Mouse (Mus musculus): ENCODE data around the gene Oas3. TPM values are rescaled to one million over a fixed set of nuclear protein-coding genes. Genes with fewer than 3 reads are reported as not detected.
A peak's percentile ranks its signal among the peaks of the same experiment; 100 is the strongest.
"Not testable (repeated sequence)": the region's sequence is repeated elsewhere in the genome, so short reads cannot be mapped to it uniquely, and the experiment has no call there.

The Oas3 gene
- 0.08 TPM in 2 replicates for polyA plus RNA-seq (2012; rRNA removed)

GRCm38 (mm10) chr5:120777478-120777877 lies at the start of gene Oas3:
Oas3 (minus strand) TSS chr5:120777661.
- H3K27ac ChIP-seq (ENCODE audit: insufficient read depth, low read length): no peak within 1 kb of the TSS
- no peak within 1 kb of the TSS for H3K4me3 ChIP-seq (replicated peaks; ENCODE audit: insufficient read depth, low read depth, low read length)
- WGBS: 75% methylated on average over 9 of the region's 9 CpGs
- no peak for TF ChIP-seq CTCF (IDR thresholded peaks at IDR 0.05; ENCODE audit: borderline replicate concordance, insufficient read depth, low read depth, low read length)
- TF ChIP-seq POLR2A (IDR thresholded peaks at IDR 0.05; ENCODE audit: borderline replicate concordance, insufficient read depth, low read length): no peak
- H3K4me1 ChIP-seq (ENCODE audit: control insufficient read depth, insufficient read depth, low read length): no peaks in the 10 kb centered on the region
- no peak for DNase-seq
- H3K27me3 ChIP-seq (ENCODE audit: control insufficient read depth, insufficient read depth, low read length): no peaks in the 10 kb centered on the region

GRCm38 (mm10) chr5:120818999-120819398 lies 41.5 kb upstream of the Oas3 start:
- no peak for DNase-seq
- Histone ChIP-seq H3K27ac (ENCODE audit: insufficient read depth, low read length) (no peak overlapping the region), H3K4me1 (ENCODE audit: control insufficient read depth, insufficient read depth, low read length) (no peaks in the 10 kb centered on the region), H3K27me3 (ENCODE audit: control insufficient read depth, insufficient read depth, low read length) (no peaks in the 10 kb centered on the region), H3K4me3 (replicated peaks; ENCODE audit: insufficient read depth, low read depth, low read length) (no peak overlapping the region)
- TF ChIP-seq CTCF (IDR thresholded peaks at IDR 0.05; ENCODE audit: borderline replicate concordance, insufficient read depth, low read depth, low read length) (no peak), POLR2A (IDR thresholded peaks at IDR 0.05; ENCODE audit: borderline replicate concordance, insufficient read depth, low read length) (no peak)

- Histone ChIP-seq H3K4me3 (replicated peaks; ENCODE audit: insufficient read depth, low read depth, low read length) (no peak overlapping the region), H3K27me3 (ENCODE audit: control insufficient read depth, insufficient read depth, low read length) (no peaks in the 10 kb centered on the region), H3K27ac (ENCODE audit: insufficient read depth, low read length) (no peak overlapping the region), H3K4me1 (ENCODE audit: control insufficient read depth, insufficient read depth, low read length) (no peaks in the 10 kb centered on the region)
- no peak for TF ChIP-seq POLR2A (IDR thresholded peaks at IDR 0.05; ENCODE audit: borderline replicate concordance, insufficient read depth, low read length)
- peak; percentile 36; the same call in 1 of the 2 replicates for TF ChIP-seq CTCF (IDR thresholded peaks at IDR 0.05; ENCODE audit: borderline replicate concordance, insufficient read depth, low read depth, low read length)
- DNase-seq: peak in 1 of 2 experiments; percentile 27
- 60% methylated on average over 3 of the region's 3 CpGs for WGBS
Observed at GRCm38 (mm10) chr5:120815949-120816348, 38.5 kb upstream of the Oas3 start.

DNA sequence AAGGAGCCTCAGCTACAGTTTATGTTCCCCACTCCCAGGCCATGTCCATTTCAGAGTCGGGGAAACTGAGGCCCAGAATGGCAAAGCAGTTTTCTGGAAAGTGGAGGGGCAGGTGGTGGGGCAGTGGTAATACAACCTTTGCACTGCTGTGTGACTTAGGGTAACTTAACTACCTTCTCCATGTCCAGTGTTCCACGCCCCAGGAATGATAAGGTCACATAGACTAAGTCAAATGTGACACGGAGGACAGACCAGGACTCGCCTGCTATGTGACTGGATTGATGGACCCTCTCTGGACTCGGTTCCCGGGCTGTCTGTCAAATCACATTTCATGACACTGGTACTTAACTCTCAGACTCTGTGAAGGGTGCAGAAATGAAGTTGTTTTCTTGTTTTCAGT lies 35.6 kb upstream of the Oas3 start:
- no peak overlapping the region for H3K4me3 ChIP-seq (replicated peaks; ENCODE audit: insufficient read depth, low read depth, low read length)
- no peaks in the 10 kb centered on the region for H3K4me1 ChIP-seq (ENCODE audit: control insufficient read depth, insufficient read depth, low read length)
- no peak for DNase-seq
- H3K27me3 ChIP-seq (ENCODE audit: control insufficient read depth, insufficient read depth, low read length): no peaks in the 10 kb centered on the region
- 84% methylated on average over 6 of the region's 6 CpGs for WGBS
- TF ChIP-seq POLR2A (IDR thresholded peaks at IDR 0.05; ENCODE audit: borderline replicate concordance, insufficient read depth, low read length) (no peak), CTCF (IDR thresholded peaks at IDR 0.05; ENCODE audit: borderline replicate concordance, insufficient read depth, low read depth, low read length) (no peak)
- no peak overlapping the region for H3K27ac ChIP-seq (ENCODE audit: insufficient read depth, low read length)

DNA sequence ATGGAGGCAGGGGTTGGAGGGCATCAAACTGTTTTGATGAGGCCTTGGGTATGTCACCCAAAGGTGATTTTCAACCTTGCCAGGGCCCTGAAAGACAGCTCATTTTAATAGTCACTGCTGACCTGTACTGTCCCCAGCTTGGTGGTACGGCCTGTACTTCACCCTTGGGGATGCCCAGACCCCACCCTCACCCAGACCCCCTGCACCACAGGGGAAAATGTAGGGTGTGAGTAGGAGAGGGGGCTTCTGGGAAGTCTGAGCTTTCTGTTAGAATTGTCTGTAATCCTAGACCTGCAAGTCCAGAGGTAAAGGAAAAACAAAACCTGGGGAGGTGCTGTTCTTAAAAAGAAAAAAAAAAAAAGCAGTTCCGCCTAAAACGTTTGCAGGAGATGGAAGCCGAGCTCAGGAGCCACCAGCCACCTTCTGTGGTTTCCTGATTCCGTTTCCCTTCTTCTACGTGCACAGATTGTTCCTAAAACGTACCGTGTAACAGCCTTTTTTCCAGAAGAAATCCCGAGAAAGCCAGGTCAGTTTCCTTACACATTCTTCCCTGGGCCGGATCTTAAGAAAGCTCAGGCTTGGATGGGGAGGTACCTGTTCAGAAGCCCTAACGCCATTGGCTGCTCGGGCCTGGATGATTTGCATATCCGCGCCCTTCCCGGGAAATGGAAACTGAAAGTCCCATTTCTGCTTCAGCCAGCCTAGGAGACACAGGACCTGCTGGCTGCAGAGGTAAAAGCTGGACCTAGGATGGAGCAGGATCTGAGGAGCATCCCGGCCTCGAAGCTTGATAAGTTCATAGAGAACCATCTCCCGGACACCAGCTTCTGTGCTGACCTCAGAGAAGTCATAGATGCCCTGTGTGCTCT lies 34.7 kb upstream of the Oas3 start, which contains the start of gene Oas1c:
TSS of gene Oas1c (minus strand) at position 564 of the 869 bp plus-strand sequence.
- H3K4me1 ChIP-seq (ENCODE audit: control insufficient read depth, insufficient read depth, low read length): no peaks in the 10 kb centered on the region
- no peak within 1 kb of the TSS for H3K27ac ChIP-seq (ENCODE audit: insufficient read depth, low read length)
- WGBS: 5% methylated on average over 18 of the region's 18 CpGs
- TF ChIP-seq CTCF (IDR thresholded peaks at IDR 0.05; ENCODE audit: borderline replicate concordance, insufficient read depth, low read depth, low read length) (no peak), POLR2A (IDR thresholded peaks at IDR 0.05; ENCODE audit: borderline replicate concordance, insufficient read depth, low read length) (peak; percentile 44; the same call in 1 of the 2 replicates)
- peak within 1 kb of the TSS; percentile 67 for H3K4me3 ChIP-seq (replicated peaks; ENCODE audit: insufficient read depth, low read depth, low read length)
- peak; percentile 78 to 81 for DNase-seq
- no peaks in the 10 kb centered on the region for H3K27me3 ChIP-seq (ENCODE audit: control insufficient read depth, insufficient read depth, low read length)

GRCm38 (mm10) chr5:120809171-120809570 lies 31.7 kb upstream of the Oas3 start:
- Histone ChIP-seq H3K4me3 (replicated peaks; ENCODE audit: insufficient read depth, low read depth, low read length) (no peak overlapping the region), H3K4me1 (ENCODE audit: control insufficient read depth, insufficient read depth, low read length) (no peaks in the 10 kb centered on the region), H3K27me3 (ENCODE audit: control insufficient read depth, insufficient read depth, low read length) (no peaks in the 10 kb centered on the region), H3K27ac (ENCODE audit: insufficient read depth, low read length) (no peak overlapping the region)
- TF ChIP-seq CTCF (IDR thresholded peaks at IDR 0.05; ENCODE audit: borderline replicate concordance, insufficient read depth, low read depth, low read length): no peak
- TF ChIP-seq POLR2A (IDR thresholded peaks at IDR 0.05; ENCODE audit: borderline replicate concordance, insufficient read depth, low read length): no peak
- DNase-seq: no peak
- 41% methylated on average over 6 of the region's 6 CpGs for WGBS

DNA sequence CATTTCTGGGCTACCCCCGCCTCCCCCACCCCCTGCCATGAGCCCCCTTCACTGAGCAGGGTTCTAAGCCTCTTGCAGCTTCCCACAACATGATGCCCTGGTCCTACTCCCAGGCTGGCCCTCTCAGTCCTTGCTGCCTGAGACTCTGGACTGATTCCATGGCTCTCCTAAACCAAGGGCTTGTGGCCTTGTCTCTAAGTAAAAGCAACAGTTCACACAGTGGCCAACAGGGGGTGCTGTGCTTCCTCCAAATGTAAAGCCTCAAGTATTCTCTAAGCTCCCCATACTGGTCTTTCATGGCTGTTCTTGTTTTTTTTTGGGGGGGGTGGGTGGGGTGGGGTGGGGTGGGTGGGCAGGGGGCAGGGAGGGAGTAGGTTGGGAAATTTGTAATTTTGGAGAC lies 29.0 kb upstream of the Oas3 start:
- 92% methylated on average over 1 of the region's 1 CpGs for WGBS
- no peak overlapping the region for H3K27ac ChIP-seq (ENCODE audit: insufficient read depth, low read length)
- TF ChIP-seq CTCF (IDR thresholded peaks at IDR 0.05; ENCODE audit: borderline replicate concordance, insufficient read depth, low read depth, low read length) (peak; percentile 52; the same call in 1 of the 2 replicates), POLR2A (IDR thresholded peaks at IDR 0.05; ENCODE audit: borderline replicate concordance, insufficient read depth, low read length) (no peak)

DNA sequence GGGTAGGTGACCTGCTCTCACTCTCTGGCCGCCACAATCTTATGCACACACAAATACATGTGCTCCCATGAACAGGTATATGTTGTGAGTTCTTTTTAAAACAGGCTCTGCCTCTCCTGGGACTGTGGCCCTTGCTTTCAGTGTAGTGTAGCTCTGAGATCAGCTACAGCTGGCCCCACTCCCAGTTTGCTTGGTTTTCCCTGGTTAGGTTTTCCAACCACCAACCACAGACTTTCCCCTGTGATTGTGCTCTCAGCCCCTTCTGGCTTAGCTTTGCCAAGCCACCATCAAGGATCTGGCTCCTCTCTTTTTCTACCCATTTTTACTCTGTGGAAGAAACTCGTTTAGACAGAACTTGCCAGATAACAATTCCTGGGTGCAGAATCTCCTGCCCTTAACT lies 26.1 kb upstream of the Oas3 start:
- DNase-seq: no peak
- WGBS: 73% methylated on average over 2 of the region's 2 CpGs
- H3K4me3 ChIP-seq (replicated peaks; ENCODE audit: insufficient read depth, low read depth, low read length): no peak overlapping the region
- no peaks in the 10 kb centered on the region for H3K27me3 ChIP-seq (ENCODE audit: control insufficient read depth, insufficient read depth, low read length)
- TF ChIP-seq CTCF (IDR thresholded peaks at IDR 0.05; ENCODE audit: borderline replicate concordance, insufficient read depth, low read depth, low read length) (no peak), POLR2A (IDR thresholded peaks at IDR 0.05; ENCODE audit: borderline replicate concordance, insufficient read depth, low read length) (no peak)
- no peaks in the 10 kb centered on the region for H3K4me1 ChIP-seq (ENCODE audit: control insufficient read depth, insufficient read depth, low read length)
- no peak overlapping the region for H3K27ac ChIP-seq (ENCODE audit: insufficient read depth, low read length)

More for the DNA sequence above, 29.0 kb upstream of the Oas3 start:
- Histone ChIP-seq H3K4me1 (ENCODE audit: control insufficient read depth, insufficient read depth, low read length) (no peaks in the 10 kb centered on the region), H3K4me3 (replicated peaks; ENCODE audit: insufficient read depth, low read depth, low read length) (no peak overlapping the region), H3K27me3 (ENCODE audit: control insufficient read depth, insufficient read depth, low read length) (no peaks in the 10 kb centered on the region)
- DNase-seq: peak; percentile 40 to 51

DNA sequence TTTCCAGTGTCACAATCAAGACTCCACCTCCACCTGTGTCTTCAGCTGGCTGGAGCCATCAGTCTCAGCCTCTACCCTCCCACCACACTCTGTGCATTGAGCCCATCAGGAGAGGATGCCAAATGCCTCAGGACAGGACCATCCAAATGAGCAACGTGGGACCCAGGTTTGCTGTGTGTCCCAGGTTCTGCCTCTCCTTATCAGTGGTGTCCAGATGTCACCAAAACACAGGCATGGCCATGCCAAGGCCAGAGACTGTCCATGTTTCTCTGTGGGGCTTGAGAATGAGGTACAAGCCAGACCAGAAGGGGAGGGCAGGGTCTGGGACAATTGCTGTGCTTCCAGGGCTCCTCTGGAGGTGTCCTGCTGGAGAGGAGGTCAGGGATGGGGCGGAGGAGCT lies 21.5 kb upstream of the Oas3 start:
- H3K27ac ChIP-seq (ENCODE audit: insufficient read depth, low read length); DNase-seq; H3K27me3 ChIP-seq (ENCODE audit: control insufficient read depth, insufficient read depth, low read length); H3K4me1 ChIP-seq (ENCODE audit: control insufficient read depth, insufficient read depth, low read length); H3K4me3 ChIP-seq (replicated peaks; ENCODE audit: insufficient read depth, low read depth, low read length): not testable (repeated sequence)
- WGBS: 73% methylated on average over 2 of the region's 2 CpGs

- 54% methylated on average over 5 of the region's 5 CpGs for WGBS
- not testable (repeated sequence) for H3K27ac ChIP-seq (ENCODE audit: insufficient read depth, low read length); H3K27me3 ChIP-seq (ENCODE audit: control insufficient read depth, insufficient read depth, low read length); H3K4me1 ChIP-seq (ENCODE audit: control insufficient read depth, insufficient read depth, low read length); DNase-seq; H3K4me3 ChIP-seq (replicated peaks; ENCODE audit: insufficient read depth, low read depth, low read length)
Observed at GRCm38 (mm10) chr5:120798147-120798546, 20.7 kb upstream of the Oas3 start.

GRCm38 (mm10) chr5:120795480-120796034 lies 18.1 kb upstream of the Oas3 start, which contains the start of gene Oas1e:
Oas1e (minus strand) TSS chr5:120795530.
- not testable (repeated sequence) for H3K4me1 ChIP-seq (ENCODE audit: control insufficient read depth, insufficient read depth, low read length); DNase-seq; H3K27me3 ChIP-seq (ENCODE audit: control insufficient read depth, insufficient read depth, low read length); H3K27ac ChIP-seq (ENCODE audit: insufficient read depth, low read length); H3K4me3 ChIP-seq (replicated peaks; ENCODE audit: insufficient read depth, low read depth, low read length)
- 41% methylated on average over 9 of the region's 9 CpGs for WGBS
